ENCODE assay signal across 8 mouse cellular contexts in the genomic region with DNA sequence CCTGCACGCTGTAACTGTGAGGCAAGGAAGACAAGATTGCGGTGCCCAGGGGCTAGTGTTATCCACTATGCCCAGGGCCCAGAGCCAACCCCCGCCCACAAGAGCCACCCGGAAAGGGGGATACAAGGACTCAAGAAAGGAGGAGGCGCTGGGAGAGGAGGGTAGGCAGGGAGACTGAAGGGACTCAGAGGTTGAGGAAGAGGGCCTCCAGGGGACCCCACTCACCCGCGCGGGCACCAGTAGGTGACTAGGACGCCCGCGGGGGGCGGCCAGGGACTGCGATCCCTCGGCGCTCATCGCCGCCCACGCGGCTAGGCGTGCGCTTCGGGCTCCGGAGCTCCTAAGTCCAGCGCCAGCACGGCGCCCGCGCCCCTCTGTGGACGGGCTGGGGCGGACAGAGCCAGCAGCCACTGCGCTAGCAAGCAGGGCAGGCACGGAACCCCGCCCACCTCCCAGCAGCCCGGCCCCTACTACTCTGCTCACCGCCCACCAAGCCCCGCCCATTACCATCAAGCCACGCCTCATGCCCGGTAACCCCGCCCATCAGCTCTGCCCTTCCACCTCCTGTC. TPM values are rescaled to one million over a fixed set of nuclear protein-coding genes. Genes with fewer than 3 reads are reported as not detected.
DNase-seq lines count a peak whose midpoint lies in the region; ATAC-seq and TF ChIP-seq lines count a peak whose summit lies in the region.

A gene (minus strand): TSS at position 443 of the 569 bp plus-strand sequence.

- H3K9ac ChIP-seq in intestine, embryonic 14.5 days (ENCODE audit: low read length), result peak within 1 kb of the TSS; percentile 64

- intact Hi-C loops in left cerebral cortex, adult 2 months (cut with DNase I), result loop anchor here (5.0 kb wide), 2 partner anchors 121 to 446 kb away; no protein-coding TSS in a partner anchor

- peak; percentile 22 for TF ChIP-seq CTCF in left cerebral cortex, adult 2 months (IDR thresholded peaks at IDR 0.05)

- peak within 1 kb of the TSS; percentile 90 for H3K4me2 ChIP-seq in intestine, embryonic 14.5 days (ENCODE audit: low read length)

- WGBS in intestine, embryonic 14.5 days, result 0% methylated on average over 25 of the region's 39 CpGs

- peak within 1 kb of the TSS; percentile 69 for H3K27ac ChIP-seq in intestine, embryonic 14.5 days (ENCODE audit: low read depth)
- H3K27ac ChIP-seq in left cerebral cortex, adult 2 months, result peak within 1 kb of the TSS; percentile 80

- H3K4me1 ChIP-seq in intestine, embryonic 14.5 days (replicated peaks; ENCODE audit: control insufficient read depth, insufficient read depth, low read length), result peaks cover 5% of the 10 kb centered on the region; the same call in 1 of the 2 replicates

- H3K4me3 ChIP-seq in intestine, embryonic 14.5 days (ENCODE audit: low read depth, low read length), result peak within 1 kb of the TSS; percentile 64
- H3K4me3 ChIP-seq in left cerebral cortex, adult 2 months, result peak within 1 kb of the TSS; percentile 67

- no peaks in the 10 kb centered on the region for H3K27me3 ChIP-seq in intestine, embryonic 14.5 days (replicated peaks; ENCODE audit: control insufficient read depth, insufficient read depth, low read length)

- H3K36me3 ChIP-seq in intestine, embryonic 14.5 days (ENCODE audit: control insufficient read depth, insufficient read depth, low read length), result no peaks in the 10 kb centered on the region

- no peaks in the 10 kb centered on the region for H3K9me3 ChIP-seq in intestine, embryonic 14.5 days (ENCODE audit: control insufficient read depth, low read length)

- DNase-seq in adrenal gland, postnatal 14 days, result peak; percentile 93
- DNase-seq in embryo, embryonic 9.5 days (ENCODE audit: extremely low spot score), result peak; percentile 89
- peak; percentile 63 to 78 for DNase-seq in gastrocnemius, postnatal 4 days (ENCODE audit: low spot score in 2 of 2)
- DNase-seq in intestine, embryonic 14.5 days (ENCODE audit: low spot score), result peak; percentile 90
- DNase-seq in left cerebral cortex, adult 2 months (ENCODE audit: extremely low spot score in 1 of 2, low spot score in 2 of 2), result peak; percentile 71 to 77
- peak; percentile 87 for DNase-seq in lung, postnatal 36 days
- peak; percentile 73 for DNase-seq in right cerebral cortex, postnatal 14 days
- peak; percentile 73 to 84 for DNase-seq in urinary bladder, postnatal 36 days (ENCODE audit: low spot score in 2 of 2)

- peak; percentile 99 for ATAC-seq in intestine, embryonic 14.5 days (replicated peaks; ENCODE audit: low FRiP score, low TSS enrichment, low read depth)

RNA-seq across cellular contexts. Expression of the gene that starts here (rescaled TPM):
- 0.85 and 1.4 TPM in 2 replicates for total RNA-seq in adrenal gland, postnatal 14 days (2021)
- 1 to 10 TPM; 1.2 to 1.5 TPM for total RNA-seq in gastrocnemius, postnatal 4 days (2021)
- polyA plus RNA-seq in intestine, embryonic 14.5 days (2014; fragmentation: Nextera tagmentation; extraction: Ambion mirVana), result 43.2 and 50.6 TPM in 2 replicates
- 1 to 10 TPM; 7.9 to 8.4 TPM for total RNA-seq in left cerebral cortex, adult 2 months (2021)

Comparison
In these comparisons a context has a peak if more than half of its experiments do, and no peak if none do; other contexts are left out.
1. Peak in every context shown above with its lines: DNase-seq, ATAC-seq, H3K4me3 ChIP-seq and H3K27ac ChIP-seq.